Mouse (Mus musculus) myocyte (in vitro differentiated cells): ENCODE results near the gene Nudt14. TPM values are rescaled to one million over a fixed set of nuclear protein-coding genes. Genes with fewer than 3 reads are reported as not detected.

Experiments
- H3K27me3 ChIP-seq: one replicate; pipeline ENCODE4 v1.6.1; 2011; ENCODE audit not compliant: control insufficient read depth, insufficient read depth, insufficient read length
- H3K36me3 ChIP-seq: one replicate; pipeline ENCODE4 v1.6.1; 2011; ENCODE audit not compliant: control insufficient read depth, insufficient read depth
- H3K4me2 ChIP-seq: one replicate; pipeline ENCODE4 v1.6.1; 2011; ENCODE audit warnings: low read depth, control low read depth
- H3K4me3 ChIP-seq: one replicate; pipeline ENCODE4 v1.5.1; 2011; ENCODE audit warnings: mild to moderate bottlenecking, control low read depth, moderate library complexity
- H3K79me2 ChIP-seq: one replicate; pipeline ENCODE4 v1.6.1; 2011; ENCODE audit not compliant: control insufficient read depth, insufficient read depth
- H3ac ChIP-seq: one replicate; pipeline ENCODE4 v1.6.1; 2011; ENCODE audit not compliant: control insufficient read depth, insufficient read length
- CEBPB ChIP-seq: IDR thresholded peaks from 2 replicates; pipeline ENCODE4 v1.6.1; 2011; ENCODE audit warnings: mild to moderate bottlenecking, moderate library complexity; ENCODE audit not compliant: poor library complexity, insufficient read depth, severe bottlenecking
- E2F4 ChIP-seq: IDR thresholded peaks from one replicate; pipeline ENCODE4 v1.6.1; 2011; ENCODE audit warnings: mild to moderate bottlenecking, control low read depth, moderate library complexity; ENCODE audit not compliant: insufficient read depth
- MAX ChIP-seq: IDR thresholded peaks from one replicate; pipeline ENCODE4 v1.6.1; 2011; ENCODE audit warnings: low read depth, mild to moderate bottlenecking, control low read depth
- MYOD1 ChIP-seq, 3 experiments: IDR thresholded peaks; one replicate each; pipeline ENCODE4 v1.6.1; 2011; ENCODE audit warnings: control low read depth in 2 of 3, low read depth in 2 of 3, mild to moderate bottlenecking in 2 of 3, moderate library complexity in 1 of 3; ENCODE audit not compliant: insufficient read length in 2 of 3, control insufficient read depth in 1 of 3
- MYOG ChIP-seq, 3 experiments: IDR thresholded peaks; one replicate each; pipeline ENCODE4 v1.6.1; 2011; ENCODE audit warnings: control low read depth in 2 of 3, low read depth in 2 of 3, mild to moderate bottlenecking in 2 of 3; ENCODE audit not compliant: insufficient read length in 2 of 3, control insufficient read depth in 1 of 3, insufficient read depth in 1 of 3
- POLR2A ChIP-seq: IDR thresholded peaks from one replicate; pipeline ENCODE4 v1.6.1; 2011; ENCODE audit warnings: low read depth, mild to moderate bottlenecking, control low read depth, moderate library complexity; ENCODE audit not compliant: insufficient read length
- POLR2AphosphoS2 ChIP-seq: IDR thresholded peaks from one replicate; pipeline ENCODE4 v1.6.1; 2011; ENCODE audit warnings: low read depth, control low read depth; ENCODE audit not compliant: insufficient read length
- REST ChIP-seq: IDR thresholded peaks from one replicate; pipeline ENCODE4 v1.6.1; 2011; ENCODE audit warnings: mild to moderate bottlenecking, control low read depth, moderate library complexity; ENCODE audit not compliant: insufficient read depth, insufficient read length
- SRF ChIP-seq: IDR thresholded peaks from one replicate; pipeline ENCODE4 v1.6.1; 2011; ENCODE audit warnings: low read depth; ENCODE audit not compliant: control insufficient read depth, insufficient read length
- TCF12 ChIP-seq: IDR thresholded peaks from one replicate; pipeline ENCODE4 v1.6.1; 2011; ENCODE audit warnings: mild to moderate bottlenecking, control low read depth; ENCODE audit not compliant: poor library complexity, insufficient read depth, severe bottlenecking
- TCF3 ChIP-seq: IDR thresholded peaks from one replicate; pipeline ENCODE4 v1.6.1; 2011; ENCODE audit warnings: low read depth, control low read depth; ENCODE audit not compliant: insufficient read length
- USF1 ChIP-seq: IDR thresholded peaks from one replicate; pipeline ENCODE4 v1.6.1; 2011; ENCODE audit warnings: low read depth, mild to moderate bottlenecking, control low read depth, moderate library complexity
- polyA plus RNA-seq: library from polyadenylated mRNA; unstranded; fragments of >200 nt; fragmentation: generic; extraction: Trizol; gene quantifications from one replicate; pipeline ENCODE4 v1.2.1, GENCODE M21; 2012; ENCODE audit warnings: missing spikeins

Nudt14 gene
- polyA plus RNA-seq, 1 experiment, result 94.9 TPM

- TF ChIP-seq TCF12 (no peak), POLR2AphosphoS2 (no peak), REST (no peak), E2F4 (no peak), USF1 (no peak), MYOD1 (IDR thresholded peaks at IDR 0.05; ENCODE audit: control insufficient read depth in 1 of 3, insufficient read length in 2 of 3, low read depth in 2 of 3) (no peak), MYOG (IDR thresholded peaks at IDR 0.05; ENCODE audit: control insufficient read depth in 1 of 3, insufficient read depth in 1 of 3, insufficient read length in 2 of 3, low read depth in 2 of 3) (no peak), SRF (no peak), TCF3 (no peak), MAX (no peak), POLR2A (no peak), CEBPB (no peak)
- no peak overlapping the region for H3K4me2 ChIP-seq
- H3K4me3 ChIP-seq, result no peak overlapping the region
- peaks cover 8% of the 10 kb centered on the region for H3K79me2 ChIP-seq
- H3ac ChIP-seq, result no peak overlapping the region
- H3K27me3 ChIP-seq, result no peaks in the 10 kb centered on the region
- H3K36me3 ChIP-seq, result peaks cover 16% of the 10 kb centered on the region
Measured at GRCm38 (mm10) chr12:112985346-112985745, 43.4 kb upstream of the Nudt14 start.

- no peaks in the 10 kb centered on the region for H3K79me2 ChIP-seq
- peaks cover 20% of the 10 kb centered on the region for H3K36me3 ChIP-seq
- TF ChIP-seq POLR2AphosphoS2 (no peak), MYOG (IDR thresholded peaks at IDR 0.05; ENCODE audit: control insufficient read depth in 1 of 3, insufficient read depth in 1 of 3, insufficient read length in 2 of 3, low read depth in 2 of 3) (peak in 2 of 3 experiments; percentile 31 to 41)
- H3K4me3 ChIP-seq, result no peak overlapping the region
- H3K4me2 ChIP-seq, result no peak overlapping the region
- H3K27me3 ChIP-seq, result no peaks in the 10 kb centered on the region
- no peak overlapping the region for H3ac ChIP-seq
Measured at GRCm38 (mm10) chr12:112982031-112982430, 40.1 kb upstream of the Nudt14 start.

- Histone ChIP-seq H3ac (peak overlapping the region; percentile 25), H3K4me3 (peak overlapping the region; percentile 24), H3K4me2 (peak overlapping the region; percentile 84), H3K27me3 (no peaks in the 10 kb centered on the region), H3K36me3 (peaks cover 13% of the 10 kb centered on the region), H3K79me2 (no peaks in the 10 kb centered on the region)
- TF ChIP-seq TCF12, result no peak
Measured at GRCm38 (mm10) chr12:112977156-112977555, 35.2 kb upstream of the Nudt14 start.

- peak within 1 kb of the TSS; percentile 25 for H3ac ChIP-seq
- H3K4me3 ChIP-seq, result peak within 1 kb of the TSS; percentile 24
- H3K4me2 ChIP-seq, result peak within 1 kb of the TSS; percentile 95
- H3K27me3 ChIP-seq, result no peaks in the 10 kb centered on the region
- H3K79me2 ChIP-seq, result no peaks in the 10 kb centered on the region
- H3K36me3 ChIP-seq, result peaks cover 19% of the 10 kb centered on the region
- TF ChIP-seq POLR2A, result peak; percentile 90
- TF ChIP-seq SRF, result no peak
- no peak for TF ChIP-seq TCF12
- TF ChIP-seq MYOG (IDR thresholded peaks at IDR 0.05; ENCODE audit: control insufficient read depth in 1 of 3, insufficient read depth in 1 of 3, insufficient read length in 2 of 3, low read depth in 2 of 3), result peak in 1 of 3 experiments; percentile 3
- TF ChIP-seq TCF3, result no peak
- no peak for TF ChIP-seq MAX
- peak in 1 of 3 experiments; percentile 58 for TF ChIP-seq MYOD1 (IDR thresholded peaks at IDR 0.05; ENCODE audit: control insufficient read depth in 1 of 3, insufficient read length in 2 of 3, low read depth in 2 of 3)
- TF ChIP-seq POLR2AphosphoS2, result peak; percentile 91
- TF ChIP-seq REST, result no peak
- no peak for TF ChIP-seq CEBPB
- no peak for TF ChIP-seq USF1
- no peak for TF ChIP-seq E2F4
Measured at GRCm38 (mm10) chr12:112976371-112977073, 34.6 kb upstream of the Nudt14 start, which contains the start of gene Btbd6. Gene Btbd6, plus strand, starts transcription at chr12:112976482.

- peaks cover 25% of the 10 kb centered on the region for H3K36me3 ChIP-seq
- no peak overlapping the region for H3K4me3 ChIP-seq
- no peak overlapping the region for H3K4me2 ChIP-seq
- no peak overlapping the region for H3ac ChIP-seq
- no peaks in the 10 kb centered on the region for H3K27me3 ChIP-seq
- TF ChIP-seq USF1 (no peak), REST (no peak), POLR2A (no peak), POLR2AphosphoS2 (no peak), E2F4 (no peak), MYOG (IDR thresholded peaks at IDR 0.05; ENCODE audit: control insufficient read depth in 1 of 3, insufficient read depth in 1 of 3, insufficient read length in 2 of 3, low read depth in 2 of 3) (no peak)
- H3K79me2 ChIP-seq, result no peaks in the 10 kb centered on the region
Measured at GRCm38 (mm10) chr12:112974736-112975135, 32.8 kb upstream of the Nudt14 start.
